Mouse (Mus musculus) testis, postnatal 10 days (tissue): ENCODE measurements at regions not wholly inside any gene's neighbourhood (a gene's known extent, or its start where the extent isn't known, plus 50 kb on each side); places are given as distances from the start of the nearest gene placed in this dataset.

Experiments used
- DNase-seq: peaks from one replicate; pipeline ENCODE4 v3.0.0; 2021; ENCODE audit warnings: low spot score

DNA sequence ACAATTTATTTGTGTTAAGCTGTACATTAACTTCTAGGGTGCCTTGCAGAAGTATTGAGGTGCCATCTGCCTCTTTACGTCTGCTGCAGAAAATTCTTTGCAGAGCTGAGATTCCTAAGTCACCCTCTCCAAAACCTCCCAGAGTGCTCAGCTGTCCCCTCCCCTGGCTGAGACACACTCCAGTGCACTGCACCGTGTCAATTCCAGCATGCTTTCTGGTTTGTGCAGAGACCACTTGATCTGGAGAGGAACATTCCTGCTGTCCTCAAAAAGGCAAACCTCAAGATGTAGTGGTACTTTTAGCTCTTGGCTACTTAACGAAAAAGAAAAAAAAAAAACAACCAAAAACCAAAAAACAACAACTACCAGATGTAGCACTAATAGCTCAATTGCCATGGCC, 145.2 kb upstream of the Krr1 start:
- no peak for DNase-seq

DNA sequence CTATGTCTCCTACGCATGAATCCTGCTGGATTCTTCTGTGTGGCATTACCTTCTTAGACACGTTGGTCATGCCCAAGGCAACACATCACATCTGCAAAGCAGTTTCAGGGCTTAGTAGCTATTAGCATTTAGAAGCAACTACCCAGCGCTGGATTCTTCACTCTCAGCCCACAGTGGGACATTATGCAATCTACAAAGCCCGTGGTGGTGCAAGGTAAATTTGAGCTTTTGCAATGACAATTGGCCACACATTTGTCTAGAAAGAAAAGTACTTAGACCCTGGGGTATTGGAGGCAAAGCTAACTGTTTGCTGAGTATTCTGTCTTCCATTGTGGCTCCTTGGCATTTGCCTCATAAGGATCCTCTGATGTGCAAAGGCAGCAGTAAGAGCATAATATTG, 144.5 kb upstream of the Krr1 start:
- no peak for DNase-seq

- no peak for DNase-seq
Observed at GRCm38 (mm10) chr10:111828610-111829009, 143.9 kb upstream of the Krr1 start.

DNA sequence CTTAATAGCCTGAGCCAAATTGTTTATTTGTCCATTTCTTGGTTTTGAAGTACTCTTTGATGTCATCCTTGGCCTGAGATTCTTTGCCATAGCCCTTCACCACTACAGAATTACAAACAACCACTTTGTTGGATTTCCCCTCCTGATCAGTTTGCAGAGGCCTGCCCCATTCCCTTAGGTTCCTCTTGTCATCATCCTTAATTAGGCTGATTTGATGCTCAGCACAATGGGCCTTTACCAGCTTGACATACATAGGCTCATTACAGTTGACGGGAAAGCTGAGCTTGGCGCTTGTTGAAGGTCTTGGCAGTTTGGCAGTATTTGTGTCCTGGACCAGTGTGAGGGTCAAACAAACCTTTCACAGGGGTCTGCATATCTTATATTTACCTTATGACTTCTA, 143.2 kb upstream of the Krr1 start:
- DNase-seq = no peak

DNA sequence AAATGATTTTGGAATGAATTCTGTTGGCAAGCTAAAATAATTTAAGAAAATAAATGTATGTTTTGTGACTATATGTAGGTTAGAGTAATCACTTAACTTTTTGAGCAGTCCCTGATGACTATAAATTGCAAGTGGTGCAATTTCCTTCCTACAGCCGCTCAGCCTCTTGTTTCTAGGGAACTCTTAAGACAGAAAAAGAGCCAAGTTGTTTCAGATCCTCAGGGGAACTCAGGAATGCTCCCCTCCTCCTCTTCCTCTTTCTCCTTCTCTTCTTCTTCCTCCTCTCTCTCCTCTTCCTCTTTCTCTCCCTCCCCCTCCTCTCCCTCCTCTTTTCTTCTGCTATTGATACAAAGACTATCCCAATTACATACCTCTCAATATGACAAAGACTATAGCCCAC, 141.4 kb upstream of the Krr1 start:
- no peak for DNase-seq

GRCm38 (mm10) chr10:111833611-111834010, 138.9 kb upstream of the Krr1 start:
- DNase-seq = no peak

DNA sequence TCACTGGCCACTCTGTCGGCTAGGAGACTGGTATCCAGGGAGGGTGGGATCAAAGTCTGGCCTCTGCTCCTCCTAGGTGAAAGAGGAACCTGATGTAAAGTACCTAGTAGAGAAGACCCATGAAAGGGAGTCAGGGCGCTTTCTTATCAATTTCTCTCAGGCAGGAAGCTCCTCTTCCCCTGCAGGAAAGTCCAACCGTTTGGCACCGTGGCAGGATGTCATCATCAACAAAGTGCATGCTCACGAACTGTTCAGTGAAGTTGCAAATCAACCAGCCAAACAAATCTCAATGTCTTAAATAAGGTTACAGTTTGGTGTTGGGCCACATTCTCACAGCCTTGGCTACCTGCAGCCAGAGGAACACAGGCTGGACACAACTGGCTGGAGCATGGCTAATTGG, 138.2 kb upstream of the Krr1 start:
- DNase-seq = no peak

GRCm38 (mm10) chr10:111834925-111835823, 137.3 kb upstream of the Krr1 start:
- no peak for DNase-seq

DNA sequence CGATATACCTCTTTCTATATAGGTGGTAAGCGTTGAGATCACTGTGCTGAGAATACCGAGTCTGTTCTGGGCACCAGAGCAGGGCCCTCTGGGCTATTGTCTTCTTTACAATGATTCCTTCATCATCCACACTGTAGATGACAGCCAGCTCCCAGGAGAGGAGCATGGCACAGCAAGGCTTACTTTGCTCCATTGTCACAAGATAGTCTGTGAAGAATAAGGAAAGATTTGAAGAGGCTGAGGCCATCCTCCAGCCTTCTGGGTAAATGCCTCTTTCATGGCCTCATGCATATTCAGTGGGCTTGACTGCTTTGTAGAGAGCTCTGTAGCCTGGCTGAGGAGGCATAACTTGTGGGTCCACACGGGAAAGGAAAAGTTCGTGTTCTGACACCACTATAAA, 136.3 kb upstream of the Krr1 start:
- no peak for DNase-seq

DNA sequence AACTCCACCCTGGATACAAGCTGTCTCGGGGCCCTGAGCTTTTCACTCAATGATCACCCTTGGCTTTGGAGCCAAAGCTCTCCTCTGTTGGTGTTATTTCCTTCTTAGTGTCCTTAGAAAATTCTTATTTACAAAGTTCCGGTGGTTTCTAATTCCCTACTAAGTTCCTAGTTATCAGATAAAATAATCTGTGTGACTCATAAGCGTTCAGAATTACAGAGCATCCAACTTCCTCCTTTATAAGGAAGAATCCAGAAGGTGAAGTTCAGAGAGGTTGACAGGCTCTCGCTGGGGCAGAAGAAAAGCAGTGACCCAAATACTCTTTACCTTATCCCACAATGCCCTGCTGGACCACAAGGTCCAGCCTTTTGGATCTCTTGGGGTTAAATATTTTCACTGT, 135.7 kb upstream of the Krr1 start:
- no peak for DNase-seq

DNA sequence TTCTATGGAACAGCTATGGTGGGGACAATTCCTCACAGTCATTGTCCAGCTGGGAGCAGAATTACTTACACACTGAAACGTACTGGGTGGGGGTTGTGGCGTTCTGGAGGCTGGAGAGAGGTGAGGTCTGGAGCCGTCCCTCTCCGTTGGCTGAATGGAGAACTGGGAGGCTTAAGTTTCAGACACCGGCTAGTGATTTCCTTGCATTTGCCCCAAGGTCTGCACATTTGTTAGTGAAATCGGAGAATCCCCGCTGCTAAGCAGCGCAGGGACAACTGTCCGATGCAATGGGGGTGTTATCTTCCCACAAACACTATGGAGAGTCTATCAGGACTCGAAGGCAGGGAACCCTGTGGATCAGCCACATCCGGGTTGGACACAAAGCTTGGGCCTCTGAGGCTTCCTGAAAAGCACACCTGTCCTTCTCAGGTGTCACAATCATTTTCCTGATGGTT, 130.1 kb upstream of the Krr1 start:
- no peak for DNase-seq

DNA sequence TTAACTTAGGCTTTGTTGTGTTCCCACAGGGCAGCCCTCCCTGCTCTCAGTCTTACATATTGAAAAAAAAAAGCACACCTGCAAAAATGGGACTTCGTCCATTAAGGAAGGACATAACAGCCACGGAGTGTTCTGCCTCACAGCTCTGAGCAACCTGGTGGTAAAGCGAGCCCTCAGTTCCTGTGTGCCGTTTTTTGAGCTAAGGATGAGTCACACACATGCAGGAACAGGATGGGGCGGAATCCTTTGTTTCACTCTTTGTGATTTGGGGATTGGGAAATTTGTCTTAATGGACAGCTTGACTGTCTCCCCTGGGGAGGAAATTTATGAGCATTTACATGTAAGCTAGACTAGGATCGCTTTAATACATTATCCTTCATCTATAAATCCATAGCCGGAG, 129.6 kb upstream of the Krr1 start:
- DNase-seq = no peak

- DNase-seq = no peak
Observed at GRCm38 (mm10) chr10:111843301-111843700, 129.2 kb upstream of the Krr1 start.

GRCm38 (mm10) chr10:111844144-111844543, 128.3 kb upstream of the Krr1 start:
- DNase-seq = no peak

DNA sequence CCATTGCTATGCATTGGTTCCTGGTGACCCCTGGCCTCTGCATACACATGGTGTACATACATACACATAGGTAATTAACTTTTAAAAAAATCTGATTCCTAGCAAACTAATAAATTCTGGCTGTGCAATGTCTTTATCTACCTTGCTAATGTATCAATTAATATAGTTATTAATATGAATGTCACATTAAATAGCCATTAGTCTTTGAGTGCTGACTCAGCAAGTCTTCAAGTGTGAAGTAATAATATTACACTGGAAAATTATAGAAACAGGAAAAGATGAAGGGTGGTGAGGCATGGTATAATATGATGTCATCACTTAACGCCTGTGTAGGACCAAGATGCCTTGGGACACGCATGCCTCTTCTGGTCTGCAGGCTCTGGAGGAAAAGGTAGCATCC, 126.5 kb upstream of the Krr1 start:
- DNase-seq = no peak

DNA sequence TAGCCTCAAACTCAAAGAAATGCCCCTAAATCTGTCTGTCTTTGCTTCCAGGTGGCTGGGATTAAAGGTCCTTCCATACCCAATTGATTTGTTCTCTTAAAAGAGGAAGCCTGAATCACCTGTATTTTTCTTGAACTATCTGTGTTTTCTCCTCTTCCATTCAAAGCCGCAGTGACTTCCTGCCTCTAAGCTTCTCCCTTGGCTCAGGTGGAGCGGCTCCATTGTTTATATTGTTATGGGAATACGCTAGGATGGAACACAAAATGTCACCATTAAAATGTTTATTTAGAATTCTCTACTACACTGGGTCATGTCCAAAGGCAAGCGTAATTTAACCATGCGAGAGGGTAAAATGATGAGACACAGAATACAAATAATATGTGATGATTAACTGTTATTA, 118.2 kb upstream of the Krr1 start:
- DNase-seq = no peak

- no peak for DNase-seq
Observed at GRCm38 (mm10) chr10:111855496-111855895, 117.0 kb upstream of the Krr1 start.

DNA sequence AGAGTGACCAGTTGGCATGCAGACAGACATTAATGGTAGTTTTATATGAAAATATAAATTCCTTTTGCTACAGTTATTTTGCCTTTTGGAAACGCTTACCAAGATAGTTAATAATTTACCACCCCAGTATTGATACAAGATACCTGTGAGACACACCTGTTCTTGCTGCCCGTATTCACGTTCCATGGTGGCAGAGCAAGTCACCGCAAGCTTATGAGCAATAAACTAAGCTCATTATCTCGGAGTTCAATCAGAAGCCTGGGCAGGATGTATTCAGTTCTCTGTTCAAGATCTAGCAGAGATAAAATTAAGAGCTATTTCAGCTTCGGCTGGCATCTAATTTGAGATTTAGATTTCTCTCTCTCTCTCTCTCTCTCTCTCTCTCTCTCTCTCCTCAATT, 114.1 kb upstream of the Krr1 start:
- DNase-seq = no peak

DNA sequence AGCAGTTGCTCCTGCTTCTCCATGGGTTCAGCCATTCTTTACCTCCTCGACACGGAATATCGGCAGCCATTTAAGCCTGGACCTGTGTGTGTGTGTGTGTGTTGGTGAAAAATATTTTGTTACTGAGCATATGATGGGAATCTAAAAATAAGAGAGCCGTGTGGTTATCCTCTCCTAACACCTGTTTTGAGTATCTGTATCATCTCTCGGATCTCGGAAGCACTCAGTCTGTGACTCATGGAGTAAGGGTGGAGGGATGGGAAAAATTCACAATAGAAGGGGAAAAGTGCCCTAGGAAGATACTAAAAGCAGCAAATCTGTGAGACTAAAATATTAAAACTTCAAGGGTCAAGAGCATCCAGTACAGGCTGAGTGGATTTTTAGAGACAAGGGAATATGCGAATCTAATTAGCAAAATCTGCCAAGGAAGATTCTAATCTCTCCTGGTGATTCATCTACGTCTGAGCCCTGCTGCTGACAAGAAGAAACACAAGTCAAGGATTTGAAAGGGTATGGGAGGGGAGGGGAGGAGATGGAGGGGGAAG, 107.1 kb upstream of the Krr1 start:
- no peak for DNase-seq

- DNase-seq = no peak
Observed at GRCm38 (mm10) chr10:111867102-111867501, 105.4 kb upstream of the Krr1 start.

GRCm38 (mm10) chr10:111867538-111867937, 104.9 kb upstream of the Krr1 start:
- DNase-seq = no peak

GRCm38 (mm10) chr10:111880354-111880753, 92.1 kb upstream of the Krr1 start:
- no peak for DNase-seq

DNA sequence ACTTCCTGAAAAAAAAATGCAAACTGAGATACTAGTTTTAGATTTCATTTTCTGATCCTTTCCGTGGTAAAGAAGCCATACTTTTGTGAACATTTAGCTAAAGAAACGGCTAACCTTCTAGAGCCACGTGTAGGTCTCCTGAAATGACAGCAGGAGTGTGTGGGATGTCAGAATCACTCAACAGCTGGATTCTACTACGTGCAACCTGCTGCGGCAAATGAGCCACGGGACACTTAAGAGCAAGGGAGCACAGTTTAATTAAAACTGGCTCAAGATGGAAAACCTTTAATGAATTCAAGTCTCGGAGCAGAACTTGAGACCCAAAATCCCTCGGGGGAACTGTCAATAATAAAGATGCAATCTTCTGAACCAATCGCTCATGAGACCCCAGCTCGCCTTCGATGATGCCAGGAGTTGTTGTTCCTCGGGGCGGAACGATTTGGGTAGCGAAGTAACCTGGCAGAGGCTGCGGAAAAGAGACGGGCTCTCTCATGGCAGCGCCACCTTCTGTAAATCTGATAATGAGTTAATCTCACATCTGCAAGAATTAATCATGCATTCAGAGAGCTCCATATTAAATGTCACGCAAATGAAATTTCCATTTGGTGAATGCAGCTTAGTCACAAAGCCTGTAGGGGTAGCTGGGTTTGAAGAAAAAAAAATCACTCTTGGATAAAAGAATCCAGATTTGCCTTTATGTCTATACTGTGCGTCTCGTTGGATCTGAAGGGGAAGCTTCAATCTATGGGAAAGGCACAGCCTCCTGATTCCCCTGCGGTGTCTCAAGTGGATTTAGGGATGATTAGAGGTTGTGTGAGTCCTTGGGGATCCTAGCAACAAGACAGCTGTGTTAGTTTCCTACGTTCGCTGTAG, 90.9 kb upstream of the Krr1 start:
- DNase-seq = no peak
